Mouse (Mus musculus): ENCODE results near the gene 1700067K01Rik.

DNA sequence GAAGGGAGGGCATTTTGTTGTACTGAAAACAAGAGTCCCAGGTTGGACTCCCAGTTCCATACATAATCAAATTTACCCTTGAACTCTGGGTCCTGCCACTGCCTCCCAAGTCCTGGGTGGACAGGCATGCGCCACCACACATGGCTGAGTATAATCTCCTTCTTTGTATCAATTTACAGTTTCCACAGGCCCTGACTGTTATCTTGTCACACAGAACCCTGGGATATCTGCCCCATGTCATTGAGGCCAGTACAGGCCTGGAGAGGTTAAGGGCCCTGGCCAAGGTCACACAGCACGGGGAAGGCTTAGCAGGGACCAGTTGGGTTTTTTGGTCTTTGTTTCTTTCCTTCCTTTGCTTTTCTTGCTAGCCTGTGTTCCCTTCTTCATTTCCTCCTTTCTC lies 8.8 kb upstream of the 1700067K01Rik start:
- no peak for TF ChIP-seq POLR2A (IDR thresholded peaks at IDR 0.05; ENCODE audit: insufficient read depth, low read depth, low read length)
- TF ChIP-seq EP300 (IDR thresholded peaks at IDR 0.05; ENCODE audit: insufficient read depth, low read depth, low read length) = no peak
